Mouse (Mus musculus): ENCODE results near the gene Pcsk5. TPM values are rescaled to one million over a fixed set of nuclear protein-coding genes. Genes with fewer than 3 reads are reported as not detected.

Gene Pcsk5
- polyA plus RNA-seq, 1 experiment from 2014 or later, result 24.0 TPM

DNA sequence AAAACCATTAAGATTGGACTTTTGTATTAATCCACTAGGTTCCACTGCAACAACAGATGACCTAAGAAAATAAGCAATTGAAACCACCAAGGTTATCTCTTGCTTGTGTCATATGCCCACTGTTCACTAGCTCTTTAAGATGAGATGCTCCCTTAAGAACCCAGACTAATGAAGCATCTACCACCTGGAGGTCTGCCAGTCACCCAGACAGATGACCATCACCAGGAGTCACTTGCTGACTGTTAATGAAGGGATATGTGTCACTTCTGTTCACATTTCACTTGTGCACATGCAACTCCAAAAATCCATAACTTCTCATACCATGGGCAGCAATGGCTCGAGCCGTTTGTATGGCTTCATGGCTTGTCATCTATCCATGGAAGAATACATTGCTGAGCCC is 17.4 kb downstream of the Pcsk5 start:
- Histone ChIP-seq H3K27ac (replicated peaks; ENCODE audit: low read depth, low read length) (no peak overlapping the region), H3K9ac (ENCODE audit: low read depth, low read length) (no peak overlapping the region), H3K27me3 (replicated peaks; ENCODE audit: control insufficient read depth, insufficient read depth, low read length) (no peaks in the 10 kb centered on the region), H3K36me3 (ENCODE audit: control insufficient read depth, insufficient read depth, low read length) (no peaks in the 10 kb centered on the region), H3K4me3 (ENCODE audit: low read depth, low read length) (no peak overlapping the region), H3K4me1 (ENCODE audit: control insufficient read depth, insufficient read depth, low read length) (no peaks in the 10 kb centered on the region), H3K9me3 (ENCODE audit: control insufficient read depth, low read length) (no peaks in the 10 kb centered on the region), H3K4me2 (ENCODE audit: low read depth, low read length) (no peak overlapping the region)
- no peak for ATAC-seq (ENCODE audit: low read depth)
- no peak for DNase-seq (ENCODE audit: low spot score)
- WGBS, result 84% methylated on average over 2 of the region's 2 CpGs

DNA sequence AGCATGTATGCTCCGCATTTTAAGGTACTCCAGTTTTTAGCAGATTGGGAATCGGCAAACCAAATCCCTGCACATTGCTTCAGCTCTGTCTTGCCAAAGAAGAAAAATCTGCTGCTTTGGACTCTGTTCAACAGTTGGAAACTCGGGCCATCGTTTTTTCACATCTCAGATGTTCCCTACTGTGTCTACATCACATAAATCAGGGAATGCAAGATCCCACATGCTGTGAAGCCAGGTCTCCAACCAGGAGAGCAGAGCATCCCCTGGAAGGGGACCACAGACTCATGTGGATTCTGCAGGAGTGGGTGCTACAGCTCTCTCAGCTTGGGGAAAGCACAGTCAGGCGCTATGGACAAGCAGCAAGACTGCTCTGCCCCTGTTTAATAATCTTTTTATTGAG is 18.4 kb downstream of the Pcsk5 start:
- no peak overlapping the region for H3K9ac ChIP-seq (ENCODE audit: low read depth, low read length)
- H3K4me2 ChIP-seq (ENCODE audit: low read depth, low read length), result no peak overlapping the region
- H3K27me3 ChIP-seq (replicated peaks; ENCODE audit: control insufficient read depth, insufficient read depth, low read length), result no peaks in the 10 kb centered on the region
- H3K9me3 ChIP-seq (ENCODE audit: control insufficient read depth, low read length), result no peaks in the 10 kb centered on the region
- no peaks in the 10 kb centered on the region for H3K36me3 ChIP-seq (ENCODE audit: control insufficient read depth, insufficient read depth, low read length)
- no peak overlapping the region for H3K27ac ChIP-seq (replicated peaks; ENCODE audit: low read depth, low read length)
- WGBS, result 63% methylated on average over 5 of the region's 5 CpGs
- no peak for ATAC-seq (ENCODE audit: low read depth)
- no peak for DNase-seq (ENCODE audit: low spot score)
- no peaks in the 10 kb centered on the region for H3K4me1 ChIP-seq (ENCODE audit: control insufficient read depth, insufficient read depth, low read length)
- no peak overlapping the region for H3K4me3 ChIP-seq (ENCODE audit: low read depth, low read length)

DNA sequence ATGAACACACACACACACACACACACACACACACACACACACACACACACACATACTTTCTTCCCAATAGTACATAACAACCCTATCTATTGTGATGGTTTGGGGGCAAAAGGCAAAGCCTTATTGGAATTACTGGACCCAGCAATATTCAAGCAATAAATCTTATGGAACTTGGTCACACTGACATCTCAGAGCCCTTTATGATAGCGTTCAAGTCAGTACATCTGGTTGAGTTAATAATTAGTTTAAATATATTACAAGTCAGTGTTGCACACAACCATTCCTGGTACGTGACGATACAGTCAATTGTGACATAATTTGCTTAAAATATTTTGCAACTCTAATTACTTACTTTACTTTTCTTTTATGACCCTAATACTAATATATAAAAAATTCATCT is 22.4 kb downstream of the Pcsk5 start:
- no peak for DNase-seq (ENCODE audit: low spot score)
- peaks cover 6% of the 10 kb centered on the region; the same call in 1 of the 2 replicates for H3K4me1 ChIP-seq (ENCODE audit: control insufficient read depth, insufficient read depth, low read length)
- no peak overlapping the region for H3K9ac ChIP-seq (ENCODE audit: low read depth, low read length)
- WGBS, result 87% methylated on average over 3 of the region's 3 CpGs
- H3K9me3 ChIP-seq (ENCODE audit: control insufficient read depth, low read length), result no peaks in the 10 kb centered on the region
- no peak overlapping the region for H3K4me3 ChIP-seq (ENCODE audit: low read depth, low read length)
- H3K27me3 ChIP-seq (replicated peaks; ENCODE audit: control insufficient read depth, insufficient read depth, low read length), result no peaks in the 10 kb centered on the region
- H3K4me2 ChIP-seq (ENCODE audit: low read depth, low read length), result no peak overlapping the region
- H3K36me3 ChIP-seq (ENCODE audit: control insufficient read depth, insufficient read depth, low read length), result no peaks in the 10 kb centered on the region
- no peak overlapping the region for H3K27ac ChIP-seq (replicated peaks; ENCODE audit: low read depth, low read length)
- ATAC-seq (ENCODE audit: low read depth), result no peak

DNA sequence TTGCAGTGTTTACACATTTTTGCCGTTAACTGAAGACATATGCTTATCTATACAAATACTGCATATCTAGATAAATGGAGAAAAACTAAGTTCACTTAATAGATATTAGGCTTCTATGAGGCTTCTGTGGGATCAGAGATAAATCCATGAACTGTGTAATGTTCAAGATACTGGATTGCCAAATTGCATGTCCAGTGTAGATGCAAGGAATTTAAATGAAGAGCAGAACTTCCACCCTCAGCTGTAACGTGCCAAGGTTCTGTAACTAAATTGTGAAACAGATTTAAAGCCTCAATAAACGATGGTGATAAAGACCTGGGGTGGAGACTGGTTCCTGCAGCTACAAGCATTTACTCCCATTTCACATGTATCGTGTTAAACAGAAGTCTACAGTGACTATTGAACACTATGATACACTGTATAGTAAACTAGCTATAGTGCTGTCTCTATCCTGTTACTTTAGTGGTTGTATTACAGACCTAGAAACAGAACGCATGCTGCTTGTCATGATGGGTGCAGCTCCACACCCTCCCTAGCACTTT is 23.9 kb downstream of the Pcsk5 start:
- H3K9ac ChIP-seq (ENCODE audit: low read depth, low read length), result no peak overlapping the region
- ATAC-seq (ENCODE audit: low read depth) (no peak), DNase-seq (ENCODE audit: low spot score) (no peak)
- H3K4me3 ChIP-seq (ENCODE audit: low read depth, low read length), result no peak overlapping the region
- no peaks in the 10 kb centered on the region for H3K36me3 ChIP-seq (ENCODE audit: control insufficient read depth, insufficient read depth, low read length)
- peaks cover 6% of the 10 kb centered on the region; the same call in 1 of the 2 replicates for H3K4me1 ChIP-seq (ENCODE audit: control insufficient read depth, insufficient read depth, low read length)
- H3K27ac ChIP-seq (replicated peaks; ENCODE audit: low read depth, low read length), result no peak overlapping the region
- no peak overlapping the region for H3K4me2 ChIP-seq (ENCODE audit: low read depth, low read length)
- no peaks in the 10 kb centered on the region for H3K27me3 ChIP-seq (replicated peaks; ENCODE audit: control insufficient read depth, insufficient read depth, low read length)
- no peaks in the 10 kb centered on the region for H3K9me3 ChIP-seq (ENCODE audit: control insufficient read depth, low read length)
- 75% methylated on average over 5 of the region's 5 CpGs for WGBS

DNA sequence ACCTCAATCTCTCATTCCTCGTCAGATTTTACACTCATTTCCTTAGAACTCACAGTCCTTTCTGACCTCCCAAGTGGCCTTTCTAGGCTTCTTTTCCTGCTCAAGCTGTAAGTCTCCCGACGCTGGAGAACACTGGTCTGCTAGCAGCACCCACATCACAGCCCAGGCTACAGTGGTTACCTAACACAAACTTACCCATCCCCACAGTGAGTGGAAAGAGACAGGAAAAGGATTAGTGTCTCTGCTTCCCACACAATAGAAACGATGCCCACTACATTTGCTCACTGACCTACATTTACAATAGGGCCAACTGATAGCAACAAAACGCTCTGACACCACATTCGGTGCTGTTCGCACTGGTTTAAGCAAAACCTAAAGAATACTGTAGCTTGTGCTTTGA is 24.8 kb downstream of the Pcsk5 start:
- H3K27me3 ChIP-seq (replicated peaks; ENCODE audit: control insufficient read depth, insufficient read depth, low read length), result no peaks in the 10 kb centered on the region
- no peak overlapping the region for H3K4me3 ChIP-seq (ENCODE audit: low read depth, low read length)
- ATAC-seq (ENCODE audit: low read depth), result no peak
- no peaks in the 10 kb centered on the region for H3K9me3 ChIP-seq (ENCODE audit: control insufficient read depth, low read length)
- no peak overlapping the region for H3K27ac ChIP-seq (replicated peaks; ENCODE audit: low read depth, low read length)
- H3K9ac ChIP-seq (ENCODE audit: low read depth, low read length), result no peak overlapping the region
- H3K4me1 ChIP-seq (ENCODE audit: control insufficient read depth, insufficient read depth, low read length), result peaks cover 6% of the 10 kb centered on the region; the same call in 1 of the 2 replicates
- 74% methylated on average over 7 of the region's 7 CpGs for WGBS
- no peak for DNase-seq (ENCODE audit: low spot score)
- H3K4me2 ChIP-seq (ENCODE audit: low read depth, low read length), result no peak overlapping the region
- no peaks in the 10 kb centered on the region for H3K36me3 ChIP-seq (ENCODE audit: control insufficient read depth, insufficient read depth, low read length)

DNA sequence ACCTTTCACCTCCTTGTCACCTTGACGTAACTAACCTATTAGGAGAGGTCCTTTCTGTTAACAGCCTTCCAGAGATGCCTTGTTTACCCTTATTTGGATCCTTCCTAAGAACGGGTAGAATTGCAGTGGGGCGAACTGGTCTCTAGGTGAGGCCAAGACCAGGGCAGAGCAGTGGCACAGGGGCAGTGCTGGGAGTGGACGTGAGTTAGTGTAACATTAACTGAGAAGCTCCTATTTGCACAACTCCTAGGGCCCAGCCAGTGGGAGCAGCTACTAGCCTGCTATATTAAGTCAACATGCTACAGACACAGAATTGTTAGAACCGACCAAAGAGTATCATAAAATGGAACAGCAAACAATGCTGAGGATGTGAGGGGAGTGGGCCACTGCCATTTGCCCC is 30.8 kb downstream of the Pcsk5 start:
- H3K4me2 ChIP-seq (ENCODE audit: low read depth, low read length), result no peak overlapping the region
- no peak overlapping the region for H3K27ac ChIP-seq (replicated peaks; ENCODE audit: low read depth, low read length)
- no peaks in the 10 kb centered on the region for H3K36me3 ChIP-seq (ENCODE audit: control insufficient read depth, insufficient read depth, low read length)
- no peaks in the 10 kb centered on the region for H3K27me3 ChIP-seq (replicated peaks; ENCODE audit: control insufficient read depth, insufficient read depth, low read length)
- no peak for ATAC-seq (ENCODE audit: low read depth)
- DNase-seq (ENCODE audit: low spot score), result no peak
- no peak overlapping the region for H3K4me3 ChIP-seq (ENCODE audit: low read depth, low read length)
- H3K4me1 ChIP-seq (ENCODE audit: control insufficient read depth, insufficient read depth, low read length), result 0 out of 2 replicates have a peak, but pooled peaks cover 2% of the 10 kb centered on the region
- no peaks in the 10 kb centered on the region for H3K9me3 ChIP-seq (ENCODE audit: control insufficient read depth, low read length)
- H3K9ac ChIP-seq (ENCODE audit: low read depth, low read length), result no peak overlapping the region
- WGBS, result 86% methylated on average over 5 of the region's 5 CpGs

DNA sequence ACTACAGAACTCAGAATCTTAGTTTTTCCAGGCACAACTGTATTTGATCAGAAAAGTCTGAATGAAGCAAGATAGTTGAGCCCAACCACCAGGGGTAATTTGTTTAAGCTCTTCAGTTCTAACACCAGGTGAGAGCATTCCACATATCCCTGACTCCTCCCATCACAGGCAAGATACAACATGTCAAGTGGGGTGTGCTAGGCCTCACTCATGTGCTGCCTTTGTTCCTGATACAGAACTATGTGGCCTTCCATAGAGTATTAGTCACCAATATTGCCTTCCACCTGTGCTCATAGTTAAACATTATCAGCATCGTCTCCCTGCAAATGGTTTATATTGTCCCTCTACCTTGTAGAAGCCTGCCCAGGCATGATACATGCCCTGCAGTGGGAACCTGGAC is 36.6 kb downstream of the Pcsk5 start:
- no peaks in the 10 kb centered on the region for H3K27me3 ChIP-seq (replicated peaks; ENCODE audit: control insufficient read depth, insufficient read depth, low read length)
- H3K36me3 ChIP-seq (ENCODE audit: control insufficient read depth, insufficient read depth, low read length), result no peaks in the 10 kb centered on the region
- H3K4me2 ChIP-seq (ENCODE audit: low read depth, low read length), result no peak overlapping the region
- DNase-seq (ENCODE audit: low spot score) (peak; percentile 26), ATAC-seq (ENCODE audit: low read depth) (peak; percentile 68; the same call in 1 of the 2 replicates)
- H3K4me3 ChIP-seq (ENCODE audit: low read depth, low read length), result no peak overlapping the region
- no peaks in the 10 kb centered on the region for H3K9me3 ChIP-seq (ENCODE audit: control insufficient read depth, low read length)
- H3K4me1 ChIP-seq (ENCODE audit: control insufficient read depth, insufficient read depth, low read length), result no peaks in the 10 kb centered on the region
- H3K9ac ChIP-seq (ENCODE audit: low read depth, low read length), result no peak overlapping the region
- 69% methylated on average over 1 of the region's 1 CpGs for WGBS
- H3K27ac ChIP-seq (replicated peaks; ENCODE audit: low read depth, low read length), result no peak overlapping the region

DNA sequence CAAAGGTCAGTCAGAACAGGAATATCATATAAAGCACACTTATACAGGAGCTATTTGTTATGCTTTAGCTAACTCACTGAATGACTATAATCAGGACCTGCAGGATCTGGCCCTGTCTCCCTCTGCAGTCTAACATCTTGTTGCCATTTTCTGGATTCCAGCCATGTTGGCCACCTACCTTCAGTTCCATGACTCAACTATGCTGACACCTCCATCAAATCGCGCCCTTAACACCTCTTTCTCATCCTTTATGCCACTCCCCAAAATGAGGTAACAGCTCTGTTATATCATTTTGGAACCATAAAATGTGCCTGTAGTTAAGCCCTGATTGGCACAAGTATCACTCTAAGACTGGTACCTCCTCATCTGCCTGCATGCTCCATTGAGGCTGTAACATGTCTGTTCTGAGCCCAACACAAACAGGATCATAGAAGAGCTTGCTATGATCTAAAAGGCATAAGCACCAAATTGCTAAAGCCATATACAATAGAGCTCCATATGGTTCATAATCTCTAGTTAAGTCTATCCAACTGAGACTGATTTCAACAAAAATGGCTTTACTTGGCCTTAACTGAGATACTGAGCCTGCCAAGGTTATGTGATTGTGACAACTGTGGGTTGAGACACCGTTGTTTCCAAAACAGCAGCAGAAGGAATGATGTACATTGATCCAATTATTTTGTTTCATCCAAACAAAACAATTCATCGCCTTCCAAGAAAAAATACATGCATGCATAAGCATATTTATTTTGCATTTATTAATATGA is 37.8 kb downstream of the Pcsk5 start:
- Histone ChIP-seq H3K4me3 (ENCODE audit: low read depth, low read length) (no peak overlapping the region), H3K36me3 (ENCODE audit: control insufficient read depth, insufficient read depth, low read length) (no peaks in the 10 kb centered on the region), H3K4me2 (ENCODE audit: low read depth, low read length) (no peak overlapping the region), H3K9me3 (ENCODE audit: control insufficient read depth, low read length) (no peaks in the 10 kb centered on the region), H3K4me1 (ENCODE audit: control insufficient read depth, insufficient read depth, low read length) (no peaks in the 10 kb centered on the region), H3K27ac (replicated peaks; ENCODE audit: low read depth, low read length) (no peak overlapping the region), H3K9ac (ENCODE audit: low read depth, low read length) (no peak overlapping the region), H3K27me3 (replicated peaks; ENCODE audit: control insufficient read depth, insufficient read depth, low read length) (no peaks in the 10 kb centered on the region)
- DNase-seq (ENCODE audit: low spot score), result no peak
- WGBS, result 93% methylated on average over 4 of the region's 4 CpGs
- no peak for ATAC-seq (ENCODE audit: low read depth)

DNA sequence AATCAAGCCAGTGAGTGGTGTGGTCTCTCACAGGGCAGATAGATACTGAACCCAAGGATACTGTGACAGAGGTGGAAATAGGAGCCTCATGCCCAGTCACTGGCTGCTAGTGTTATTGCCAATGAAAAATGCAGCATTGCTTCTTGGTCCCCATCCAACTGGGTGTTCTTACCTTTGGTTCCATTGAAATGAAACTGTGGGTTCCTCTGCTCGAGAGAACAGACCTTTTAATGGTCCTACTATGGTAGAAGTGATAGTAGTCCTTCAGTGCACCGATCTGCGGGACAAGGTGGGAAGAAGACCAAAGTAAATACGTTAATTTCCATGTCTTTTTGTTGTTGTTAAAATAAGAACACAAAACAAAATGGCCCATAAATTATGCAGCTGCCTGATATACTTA is 44.0 kb downstream of the Pcsk5 start:
- Histone ChIP-seq H3K27me3 (replicated peaks; ENCODE audit: control insufficient read depth, insufficient read depth, low read length) (no peaks in the 10 kb centered on the region), H3K27ac (replicated peaks; ENCODE audit: low read depth, low read length) (no peak overlapping the region), H3K36me3 (ENCODE audit: control insufficient read depth, insufficient read depth, low read length) (0 out of 2 replicates have a peak, but pooled peaks cover 9% of the 10 kb centered on the region), H3K4me1 (ENCODE audit: control insufficient read depth, insufficient read depth, low read length) (no peaks in the 10 kb centered on the region), H3K4me3 (ENCODE audit: low read depth, low read length) (no peak overlapping the region), H3K4me2 (ENCODE audit: low read depth, low read length) (no peak overlapping the region), H3K9ac (ENCODE audit: low read depth, low read length) (no peak overlapping the region), H3K9me3 (ENCODE audit: control insufficient read depth, low read length) (no peaks in the 10 kb centered on the region)
- ATAC-seq (ENCODE audit: low read depth), result no peak
- WGBS, result 84% methylated on average over 4 of the region's 4 CpGs
- DNase-seq (ENCODE audit: low spot score), result no peak
